Mouse (Mus musculus) C3H10T1/2 (cell line): ENCODE results near the gene Nap1l3. TPM values are rescaled to one million over a fixed set of nuclear protein-coding genes. Genes with fewer than 3 reads are reported as not detected.

ENCODE experiments used
- polyA plus RNA-seq, 2 experiments: library from polyadenylated mRNA; unstranded; fragments of >200 nt; fragmentation: generic; extraction: Trizol; gene quantifications; one replicate each; pipeline ENCODE4 v1.2.1; 2012; ENCODE audit warnings: missing spikeins in 2 of 2

The Nap1l3 gene
- polyA plus RNA-seq: under 1 TPM in 1 of 2 experiments, not detected in 1; 0.02 TPM

GRCm38 (mm10) chrX:122396781-122397581 is at the start of gene Nap1l3:
Gene Nap1l3 (minus strand): TSS chrX:122397401.

